Mouse (Mus musculus) liver, adult 2 months (tissue): ENCODE measurements around the gene 9230102O04Rik. TPM values are rescaled to one million over a fixed set of nuclear protein-coding genes. Genes with fewer than 3 reads are reported as not detected.

ENCODE experiments used
- DNase-seq: peaks from one replicate; pipeline ENCODE4 v3.0.0-alpha.2; 2011; ENCODE audit warnings: low read depth, low spot score; ENCODE audit errors: extremely low read depth
- H3K27ac ChIP-seq: fragments of 200-500 bp; replicated peaks from 2 replicates; pipeline ENCODE4 v1.5.1; 2012; ENCODE audit warnings: low read depth, mild to moderate bottlenecking, control low read depth, inconsistent platforms, low read length; ENCODE audit not compliant: insufficient read depth
- H3K27me3 ChIP-seq: fragments of 200-500 bp; 2 replicates; pipeline ENCODE4 v1.6.1; 2012; ENCODE audit warnings: mild to moderate bottlenecking, moderate library complexity, low read length, inconsistent platforms; ENCODE audit not compliant: control insufficient read depth, insufficient read depth
- H3K36me3 ChIP-seq: fragments of 200-500 bp; 2 replicates; pipeline ENCODE4 v1.6.1; 2012; ENCODE audit warnings: low read length, inconsistent platforms; ENCODE audit not compliant: control insufficient read depth, insufficient read depth
- H3K4me1 ChIP-seq: fragments of 200-500 bp; 2 replicates; pipeline ENCODE4 v1.6.1; 2011; ENCODE audit warnings: low read length; ENCODE audit not compliant: control insufficient read depth, insufficient read depth
- H3K4me3 ChIP-seq: fragments of 200-500 bp; 2 replicates; pipeline ENCODE4 v1.5.1; 2011; ENCODE audit warnings: low read depth, mild to moderate bottlenecking, control low read depth, low read length, moderate library complexity; ENCODE audit not compliant: insufficient read depth
- H3K79me2 ChIP-seq: fragments of 200-500 bp; 2 replicates; pipeline ENCODE4 v1.6.1; 2012; ENCODE audit warnings: inconsistent platforms, mild to moderate bottlenecking, low read length, moderate library complexity; ENCODE audit not compliant: control insufficient read depth, insufficient read depth
- H3K9ac ChIP-seq: fragments of 200-500 bp; 2 replicates; pipeline ENCODE4 v1.6.1; 2012; ENCODE audit warnings: low read depth, mild to moderate bottlenecking, control low read depth, inconsistent platforms, low read length
- CTCF ChIP-seq: fragments of 200-500 bp; IDR thresholded peaks from 2 replicates; pipeline ENCODE4 v1.5.1; 2011; ENCODE audit warnings: low read depth, low read length, control low read depth
- POLR2A ChIP-seq: fragments of 200-500 bp; IDR thresholded peaks from 2 replicates; pipeline ENCODE4 v1.6.1; 2011; ENCODE audit warnings: low read length, control low read depth; ENCODE audit not compliant: insufficient read depth; ENCODE audit errors: extremely low read depth
- WGBS: fragments of 180-500 bp; shearing (Covaris S2); methylation state at CpG from one replicate; pipeline ENCODE4 v1.1.7; 2018; 5-methylcytosine and 5-hydroxymethylcytosine counted together
- polyA plus RNA-seq: library from polyadenylated mRNA; depleted of rRNA; stranded (reverse); fragments of >200 nt; gene quantifications from 2 replicates; pipeline ENCODE4 v1.2.3, GENCODE M21; 2012; rRNA removed
- total RNA-seq: library from RNA; depleted of rRNA; stranded (reverse); fragments of >200 nt; gene quantifications from 2 replicates; pipeline ENCODE4 v1.2.3, GENCODE M21; 2014; rRNA removed

Gene 9230102O04Rik
- total RNA-seq: not detected in 2 replicates
- polyA plus RNA-seq: not detected in 2 replicates

DNA sequence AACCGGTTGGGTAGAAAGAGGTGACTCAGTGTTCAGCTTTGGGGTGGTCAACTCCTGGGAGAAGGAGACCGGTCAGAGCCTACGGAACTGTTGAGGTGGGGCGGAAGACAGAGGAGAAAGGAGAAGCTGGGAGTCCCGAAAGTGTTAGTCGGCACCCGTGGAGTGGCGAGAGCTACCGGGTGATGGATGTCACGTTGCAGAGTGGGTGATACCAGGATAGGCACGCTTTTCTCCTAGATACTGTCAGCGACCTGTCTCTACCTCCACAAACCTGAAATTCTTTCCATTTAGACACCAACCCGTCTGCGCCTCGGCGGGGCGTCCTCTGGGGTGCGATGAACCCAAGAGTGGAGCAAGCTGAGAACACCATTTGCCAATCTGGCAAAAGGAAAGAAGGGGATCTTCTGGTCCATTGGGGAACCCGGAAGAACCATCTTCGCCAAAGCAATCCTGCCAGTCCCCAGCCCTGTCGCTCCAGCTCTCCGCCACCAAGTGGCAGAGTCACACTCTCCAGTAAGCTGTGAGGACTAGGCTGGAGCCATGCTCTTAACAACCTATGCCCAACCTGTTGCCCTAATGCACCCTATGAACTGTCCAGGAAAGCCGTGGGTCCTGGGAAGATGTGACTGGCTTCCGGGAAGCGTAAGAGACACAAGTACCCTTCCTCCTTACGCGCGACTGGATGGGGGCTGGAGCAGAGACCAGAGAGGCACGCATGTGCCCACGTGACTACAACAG is at the start of gene 9230102O04Rik:
9230102O04Rik (minus strand) TSS at position 628 of the 738 bp plus-strand sequence.
- H3K27me3 ChIP-seq: peaks cover 10% of the 10 kb centered on the region; the same call in 1 of the 2 replicates
- no peak within 1 kb of the TSS for H3K4me3 ChIP-seq
- no peak within 1 kb of the TSS for H3K9ac ChIP-seq
- DNase-seq: peak; percentile 19
- 1% methylated on average over 30 of the region's 30 CpGs for WGBS
- no peaks in the 10 kb centered on the region for H3K36me3 ChIP-seq
- no peak for TF ChIP-seq POLR2A
- peak; percentile 57 for TF ChIP-seq CTCF
- H3K4me1 ChIP-seq: no peaks in the 10 kb centered on the region
- no peaks in the 10 kb centered on the region for H3K79me2 ChIP-seq
- no peak within 1 kb of the TSS for H3K27ac ChIP-seq

DNA sequence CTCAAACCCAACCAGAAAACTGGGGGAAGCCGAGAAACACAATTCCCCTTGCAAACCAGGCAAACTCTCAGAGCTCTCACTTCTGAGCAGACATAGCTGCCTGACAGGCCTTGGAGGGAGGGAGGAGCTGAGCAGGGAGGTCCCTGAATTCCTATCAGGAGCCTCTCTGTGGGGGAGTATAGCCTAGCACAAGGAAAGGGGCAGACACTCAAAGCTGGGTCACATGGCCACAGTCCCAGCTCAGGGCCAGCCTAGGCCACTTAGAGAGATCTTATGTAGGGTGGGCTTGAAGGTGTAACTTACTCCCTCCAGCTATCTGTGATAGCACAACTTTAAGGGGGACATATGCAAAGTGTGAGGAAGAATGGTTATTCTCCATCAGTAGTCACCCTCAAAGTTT is 46.6 kb upstream of the 9230102O04Rik start:
- no peak for TF ChIP-seq POLR2A
- no peak for TF ChIP-seq CTCF
- H3K27me3 ChIP-seq: no peaks in the 10 kb centered on the region
- 88% methylated on average over 1 of the region's 1 CpGs for WGBS

DNA sequence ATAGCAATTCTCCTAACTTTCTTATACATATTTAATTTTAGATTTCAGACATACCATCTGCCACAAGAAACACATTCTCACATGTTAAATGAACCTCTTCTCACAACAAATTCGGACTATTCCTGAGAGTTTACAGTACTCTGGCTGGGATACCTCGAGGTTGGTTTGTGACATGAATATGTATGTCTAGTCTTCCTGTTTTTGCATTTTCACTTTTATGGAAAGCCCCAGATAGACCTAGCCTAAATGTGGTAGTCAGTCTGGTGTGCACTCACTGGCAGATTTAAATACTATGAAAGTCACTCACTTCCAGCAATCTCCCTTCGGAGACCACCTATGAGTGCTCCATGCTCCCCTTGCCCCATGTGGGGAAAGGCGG is 37.6 kb upstream of the 9230102O04Rik start:
- 0 out of 2 replicates have a peak, but pooled peaks cover 2% of the 10 kb centered on the region for H3K4me1 ChIP-seq
- DNase-seq: no peak
- no peaks in the 10 kb centered on the region for H3K27me3 ChIP-seq
- no peak for TF ChIP-seq CTCF
- no peak for TF ChIP-seq POLR2A
- no peak overlapping the region for H3K27ac ChIP-seq
- 78% methylated on average over 4 of the region's 4 CpGs for WGBS
- H3K9ac ChIP-seq: no peak overlapping the region
- H3K79me2 ChIP-seq: no peaks in the 10 kb centered on the region
- H3K4me3 ChIP-seq: no peak overlapping the region
- H3K36me3 ChIP-seq: 0 out of 2 replicates have a peak, but pooled peaks cover 2% of the 10 kb centered on the region

More for the DNA sequence above, 46.6 kb upstream of the 9230102O04Rik start:
- DNase-seq: no peak
- Histone ChIP-seq H3K4me1 (no peaks in the 10 kb centered on the region), H3K9ac (no peak overlapping the region), H3K27ac (no peak overlapping the region), H3K4me3 (no peak overlapping the region), H3K79me2 (no peaks in the 10 kb centered on the region), H3K36me3 (peaks cover 7% of the 10 kb centered on the region)

DNA sequence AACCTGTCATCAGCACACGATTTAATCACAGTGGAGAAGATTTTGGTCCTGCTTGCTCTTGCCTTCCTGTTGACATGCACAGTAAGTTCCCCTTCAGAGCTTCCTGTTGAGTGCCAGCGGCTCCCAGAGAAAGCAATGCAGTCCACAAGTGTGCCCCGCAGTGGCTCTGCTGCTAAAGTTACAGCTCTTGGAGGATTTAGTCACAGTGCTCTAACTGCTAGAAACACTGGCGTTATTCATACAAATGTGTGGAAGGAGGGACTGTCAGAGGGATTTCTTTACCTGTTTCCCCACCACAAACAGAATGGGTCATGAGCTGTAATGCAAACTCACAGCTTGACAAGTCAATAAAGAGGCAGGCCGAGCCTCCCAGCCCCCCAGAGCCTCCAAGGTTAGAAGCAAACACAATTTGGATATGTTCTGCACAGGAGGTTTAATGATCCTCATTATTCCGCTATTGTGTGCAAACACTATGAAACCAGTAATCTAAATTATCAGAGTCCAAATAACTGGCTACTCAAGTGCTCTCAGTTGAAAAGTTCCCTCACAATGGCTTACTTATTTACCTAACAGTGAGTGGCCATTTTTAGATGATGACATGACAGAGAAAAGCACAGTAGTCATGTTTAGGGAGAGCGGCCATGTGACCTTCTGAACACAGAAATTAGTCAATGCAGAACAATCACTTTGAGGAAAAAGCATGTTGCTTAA is 37.0 kb upstream of the 9230102O04Rik start:
- H3K4me3 ChIP-seq: no peak overlapping the region
- H3K27ac ChIP-seq: no peak overlapping the region
- 28% methylated on average over 7 of the region's 7 CpGs for WGBS

DNA sequence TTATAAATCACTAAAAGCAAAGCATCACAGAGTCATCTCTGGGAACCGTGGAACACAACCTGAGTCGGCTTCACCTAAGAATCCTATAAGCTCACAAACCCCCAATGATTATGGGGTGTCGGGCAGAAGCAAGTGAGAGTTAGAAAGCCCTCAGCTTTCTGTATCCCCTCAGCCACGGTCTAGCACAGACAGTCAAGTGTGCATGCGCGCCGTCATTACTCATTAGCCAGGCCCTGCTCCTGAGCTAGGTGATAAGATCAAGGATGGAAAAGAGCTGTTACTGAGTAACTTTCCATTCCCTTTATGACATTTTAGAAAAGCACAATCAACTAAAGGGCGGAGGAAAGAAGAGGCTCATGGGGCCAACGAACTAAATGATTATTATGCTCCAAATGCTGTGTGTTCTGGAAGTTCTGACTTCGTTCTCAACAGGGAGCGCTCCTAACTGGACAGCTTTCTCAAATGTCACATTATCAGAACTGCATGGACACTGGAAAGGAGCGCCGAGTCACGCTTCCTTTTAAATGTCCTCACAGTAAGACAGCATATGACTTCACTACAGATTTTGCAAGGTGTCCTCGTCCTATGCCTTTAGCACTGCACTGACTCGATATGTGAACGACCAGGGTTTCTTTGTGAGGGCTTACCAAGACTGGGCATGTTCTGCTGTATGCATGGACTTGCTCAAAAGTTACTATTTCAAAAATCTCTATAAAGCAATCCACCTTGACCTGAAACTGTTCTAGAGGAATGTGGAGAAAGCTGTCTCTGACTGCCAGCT is 29.5 kb upstream of the 9230102O04Rik start:
- TF ChIP-seq POLR2A: no peak
- no peak for TF ChIP-seq CTCF
- no peaks in the 10 kb centered on the region for H3K27me3 ChIP-seq
- H3K79me2 ChIP-seq: no peaks in the 10 kb centered on the region
- peaks cover 6% of the 10 kb centered on the region for H3K4me1 ChIP-seq
- peak overlapping the region; percentile 35; the same call in 1 of the 2 replicates for H3K27ac ChIP-seq
- H3K36me3 ChIP-seq: peaks cover 6% of the 10 kb centered on the region; the same call in 1 of the 2 replicates
- WGBS: 29% methylated on average over 17 of the region's 17 CpGs
- H3K4me3 ChIP-seq: peak overlapping the region; percentile 24; the same call in 1 of the 2 replicates
- DNase-seq: peak; percentile 90
- H3K9ac ChIP-seq: peak overlapping the region; percentile 8; the same call in 1 of the 2 replicates

More for the DNA sequence above, 37.0 kb upstream of the 9230102O04Rik start:
- 0 out of 2 replicates have a peak, but pooled peaks cover 2% of the 10 kb centered on the region for H3K4me1 ChIP-seq
- no peaks in the 10 kb centered on the region for H3K79me2 ChIP-seq
- no peaks in the 10 kb centered on the region for H3K27me3 ChIP-seq
- peak; percentile 20 for DNase-seq
- 0 out of 2 replicates have a peak, but pooled peaks cover 2% of the 10 kb centered on the region for H3K36me3 ChIP-seq
- no peak for TF ChIP-seq POLR2A
- no peak for TF ChIP-seq CTCF
- H3K9ac ChIP-seq: no peak overlapping the region
